Mouse (Mus musculus) CH12.LX (cell line): ENCODE data around the gene Ccnl1.

Experiments
- CTCF ChIP-seq, 2 experiments: IDR thresholded peaks in 1 of 2; conservative IDR thresholded peaks in 1 of 2; 2 replicates each; pipeline ENCODE4 v1.5.1; 2011 to 2012; ENCODE audit warnings: low read depth in 2 of 2, low read length in 2 of 2, improper control_type of control experiment in 1 of 2, inconsistent platforms in 1 of 2, mild to moderate bottlenecking in 1 of 2, moderate library complexity in 1 of 2
- EP300 ChIP-seq: IDR thresholded peaks from 2 replicates; pipeline ENCODE4 v1.6.1; 2011; ENCODE audit warnings: low read length, improper control_type of control experiment
- MAFK ChIP-seq: IDR thresholded peaks from 2 replicates; pipeline ENCODE4 v1.6.1; 2011; ENCODE audit warnings: low read length, improper control_type of control experiment; ENCODE audit not compliant: insufficient replicate concordance
- MEF2A ChIP-seq: IDR thresholded peaks from 2 replicates; pipeline ENCODE4 v1.6.1; 2014; ENCODE audit warnings: low read depth, mild to moderate bottlenecking, inconsistent platforms, low read length, improper control_type of control experiment, borderline replicate concordance
- NELFE ChIP-seq: IDR thresholded peaks from 2 replicates; pipeline ENCODE4 v1.6.1; 2011; ENCODE audit warnings: low read depth, low read length, improper control_type of control experiment
- POLR2A ChIP-seq: IDR thresholded peaks from 2 replicates; pipeline ENCODE4 v1.6.1; 2011; ENCODE audit warnings: low read depth, mild to moderate bottlenecking, improper control_type of control experiment, low read length
- POLR2AphosphoS2 ChIP-seq: IDR thresholded peaks from 2 replicates; pipeline ENCODE4 v1.6.1; 2011; ENCODE audit warnings: low read depth, low read length, improper control_type of control experiment
- SIN3A ChIP-seq: IDR thresholded peaks from 2 replicates; pipeline ENCODE4 v1.6.1; 2012; ENCODE audit warnings: low read length, improper control_type of control experiment, inconsistent platforms
- USF1 ChIP-seq: IDR thresholded peaks from 2 replicates; pipeline ENCODE4 v1.6.1; 2014; ENCODE audit warnings: low read depth, mild to moderate bottlenecking, inconsistent platforms, low read length, improper control_type of control experiment
- ZC3H11A ChIP-seq: IDR thresholded peaks from 2 replicates; pipeline ENCODE4 v1.6.1; 2012; ENCODE audit warnings: low read depth, mild to moderate bottlenecking, inconsistent platforms, low read length, improper control_type of control experiment
- ZMIZ1 ChIP-seq: IDR thresholded peaks from 2 replicates; pipeline ENCODE4 v1.6.1; 2012; ENCODE audit warnings: low read depth, mild to moderate bottlenecking, inconsistent platforms, low read length, improper control_type of control experiment
- ZNF384 ChIP-seq: IDR thresholded peaks from 2 replicates; pipeline ENCODE4 v1.6.1; 2012; ENCODE audit warnings: low read depth, low read length, improper control_type of control experiment, inconsistent platforms

GRCm38 (mm10) chr3:65904106-65904505, 53.9 kb downstream of the Ccnl1 start:
- TF ChIP-seq NELFE (no peak), ZC3H11A (no peak), POLR2A (no peak), CTCF (conservative IDR thresholded peaks at IDR 0.05 in 1 of 2, IDR thresholded peaks at IDR 0.05 in 1 of 2; ENCODE audit: low read depth in 2 of 2, low read length in 2 of 2) (no peak), ZMIZ1 (no peak), USF1 (no peak), EP300 (no peak), ZNF384 (no peak), SIN3A (no peak), MAFK (no peak), MEF2A (no peak), POLR2AphosphoS2 (no peak)
